12 mouse cellular contexts compared by ENCODE assay signal in genomic region chr4:87037592-87037991, GRCm38 (mm10).
DNase-seq lines count a peak whose midpoint lies in the region; ATAC-seq and TF ChIP-seq lines count a peak whose summit lies in the region.
"Had no signal": no experiment of that assay in that cellular context is flagged by ENCODE, and none has a peak within 500 bp of the region (broad histone marks: within the 10 kb centered on the region; RNA-seq: fewer than 3 reads in every experiment).

No protein-coding gene starts in this region.

- no peak overlapping the region for H3K27ac ChIP-seq in hindbrain, postnatal 0 days
- H3K27ac ChIP-seq in hindbrain, embryonic 13.5 days: no peak overlapping the region
- H3K27ac ChIP-seq in ES-E14 (ENCODE audit: insufficient read depth, low read depth, low read length, poor library complexity, severe bottlenecking): no peak overlapping the region
- no peak overlapping the region for H3K27ac ChIP-seq in embryonic facial prominence, embryonic 14.5 days (replicated peaks; ENCODE audit: low read depth, low read length)
- H3K27ac ChIP-seq: embryonic facial prominence, embryonic 13.5 days; macrophage had no signal

- H3K9ac ChIP-seq in hindbrain, postnatal 0 days (replicated peaks; ENCODE audit: low read length): no peak overlapping the region
- H3K9ac ChIP-seq in hindbrain, embryonic 13.5 days: no peak overlapping the region
- H3K9ac ChIP-seq in ES-E14 (ENCODE audit: insufficient read depth, low read depth, low read length, poor library complexity, severe bottlenecking): no peak overlapping the region
- H3K9ac ChIP-seq in embryonic facial prominence, embryonic 14.5 days (ENCODE audit: low read depth, low read length): no peak overlapping the region
- H3K9ac ChIP-seq: embryonic facial prominence, embryonic 13.5 days had no signal

- H3K27me3 ChIP-seq in hindbrain, postnatal 0 days (ENCODE audit: insufficient read depth, low read length): no peaks in the 10 kb centered on the region
- H3K27me3 ChIP-seq in hindbrain, embryonic 13.5 days: no peaks in the 10 kb centered on the region
- no peaks in the 10 kb centered on the region for H3K27me3 ChIP-seq in embryonic facial prominence, embryonic 14.5 days (replicated peaks; ENCODE audit: control insufficient read depth, insufficient read depth, low read length)
- H3K27me3 ChIP-seq: embryonic facial prominence, embryonic 13.5 days had no signal

- H3K4me3 ChIP-seq in hindbrain, postnatal 0 days (ENCODE audit: low read length): no peak overlapping the region
- no peak overlapping the region for H3K4me3 ChIP-seq in hindbrain, embryonic 13.5 days
- H3K4me3 ChIP-seq in ES-E14 (ENCODE audit: insufficient read depth in 1 of 2, low read depth in 1 of 2, low read length in 2 of 2, poor library complexity in 1 of 2, severe bottlenecking in 1 of 2): no peak overlapping the region
- no peak overlapping the region for H3K4me3 ChIP-seq in embryonic facial prominence, embryonic 14.5 days (ENCODE audit: low read depth, low read length)
- H3K4me3 ChIP-seq: embryonic facial prominence, embryonic 13.5 days had no signal

- no peak overlapping the region for H3K4me2 ChIP-seq in hindbrain, postnatal 0 days (ENCODE audit: low read depth, low read length)
- H3K4me2 ChIP-seq in hindbrain, embryonic 13.5 days: no peak overlapping the region
- H3K4me2 ChIP-seq in embryonic facial prominence, embryonic 14.5 days (ENCODE audit: low read depth, low read length): no peak overlapping the region
- H3K4me2 ChIP-seq: embryonic facial prominence, embryonic 13.5 days had no signal

- DNase-seq in hindbrain, postnatal 0 days (ENCODE audit: low spot score): peak; percentile 66
- DNase-seq in A20 (ENCODE audit: low read depth, low spot score): peak; percentile 31
- DNase-seq in ES-E14 (ENCODE audit: low read depth, low spot score): peak; percentile 16
- peak; percentile 26 for DNase-seq in embryonic facial prominence, embryonic 14.5 days (ENCODE audit: low spot score)
- DNase-seq in urinary bladder, postnatal 4 days (ENCODE audit: low spot score in 2 of 2): no peak
- DNase-seq in gastrocnemius, adult 8-10 months (ENCODE audit: low spot score in 2 of 2): no peak
- DNase-seq: adrenal gland, adult 8-10 months; thymus, postnatal 4 days had no signal

- no peak for ATAC-seq in hindbrain, postnatal 0 days
- no peak for ATAC-seq in hindbrain, embryonic 13.5 days (ENCODE audit: low FRiP score)
- ATAC-seq in embryonic facial prominence, embryonic 14.5 days (ENCODE audit: low read depth): peak; percentile 54; the same call in 1 of the 2 replicates
- no peak for ATAC-seq in frontal cortex, adult (ENCODE audit: low TSS enrichment)

- H3K9me3 ChIP-seq in hindbrain, postnatal 0 days (ENCODE audit: low read length): no peaks in the 10 kb centered on the region
- H3K9me3 ChIP-seq in hindbrain, embryonic 13.5 days: no peaks in the 10 kb centered on the region
- H3K9me3 ChIP-seq in ES-E14 (ENCODE audit: control insufficient read depth, insufficient read depth, low read depth, low read length): no peaks in the 10 kb centered on the region
- no peaks in the 10 kb centered on the region for H3K9me3 ChIP-seq in embryonic facial prominence, embryonic 14.5 days (ENCODE audit: control insufficient read depth, low read length)
- H3K9me3 ChIP-seq: embryonic facial prominence, embryonic 13.5 days had no signal

- in situ Hi-C loops in ES-E14 (cut with MboI; ENCODE audit: low sequenced_read_pairs in 2 of 2, unreplicated experiment in 2 of 2): no loop called here

- no peaks in the 10 kb centered on the region for H3K4me1 ChIP-seq in hindbrain, postnatal 0 days (ENCODE audit: insufficient read depth, low read length)
- H3K4me1 ChIP-seq in hindbrain, embryonic 13.5 days (replicated peaks): no peaks in the 10 kb centered on the region
- no peaks in the 10 kb centered on the region for H3K4me1 ChIP-seq in ES-E14 (ENCODE audit: control insufficient read depth in 2 of 2, insufficient read depth in 2 of 2, low read length in 2 of 2, poor library complexity in 1 of 2)
- peaks cover 10% of the 10 kb centered on the region for H3K4me1 ChIP-seq in embryonic facial prominence, embryonic 14.5 days (ENCODE audit: control insufficient read depth, insufficient read depth, low read length)

- WGBS in hindbrain, postnatal 0 days: 68% methylated on average over 4 of the region's 4 CpGs
- 74% methylated on average over 4 of the region's 4 CpGs for WGBS in hindbrain, embryonic 13.5 days
- 57% methylated on average over 4 of the region's 4 CpGs for WGBS in embryonic facial prominence, embryonic 14.5 days

- TF ChIP-seq CTCF in hindbrain, postnatal 0 days (IDR thresholded peaks at IDR 0.05; ENCODE audit: low read depth): peak; percentile 67

- no peaks in the 10 kb centered on the region for H3K36me3 ChIP-seq in hindbrain, postnatal 0 days (ENCODE audit: insufficient read depth, low read length)
- H3K36me3 ChIP-seq in hindbrain, embryonic 13.5 days: no peaks in the 10 kb centered on the region
- no peaks in the 10 kb centered on the region for H3K36me3 ChIP-seq in ES-E14 (ENCODE audit: control insufficient read depth, insufficient read depth, low read length, poor library complexity, severe bottlenecking)
- H3K36me3 ChIP-seq in embryonic facial prominence, embryonic 14.5 days (ENCODE audit: control insufficient read depth, insufficient read depth, low read length): no peaks in the 10 kb centered on the region
- H3K36me3 ChIP-seq: embryonic facial prominence, embryonic 13.5 days had no signal

TF ChIP-seq in ES-E14, 5 proteins besides CTCF, POLR2A, EP300 and RAD21:
- no peak for TF ChIP-seq HCFC1 (IDR thresholded peaks at IDR 0.05; ENCODE audit: borderline replicate concordance, insufficient read depth, low read length)
- TF ChIP-seq ZNF384 (IDR thresholded peaks at IDR 0.05; ENCODE audit: low read depth, low read length): no peak
- no peak for TF ChIP-seq MAFK (IDR thresholded peaks at IDR 0.05; ENCODE audit: insufficient read depth, low read depth, low read length)
- TF ChIP-seq ZC3H11A (IDR thresholded peaks at IDR 0.05; ENCODE audit: borderline replicate concordance, low read depth, low read length): no peak
- TF ChIP-seq CHD2 (IDR thresholded peaks at IDR 0.05; ENCODE audit: low read depth, low read length): no peak
TF ChIP-seq in ES-E14: peak in this region for 0.

Comparison
In these comparisons a context has a peak if more than half of its experiments do, and no peak if none do; other contexts are left out.
1. DNase-seq: peak in hindbrain, postnatal 0 days (single experiment), A20 (single experiment), ES-E14 (single experiment) and embryonic facial prominence, embryonic 14.5 days (single experiment); none in urinary bladder, postnatal 4 days (0 of 2) and gastrocnemius, adult 8-10 months (0 of 2).